Mouse (Mus musculus): ENCODE measurements around the gene Scn3a. TPM values are rescaled to one million over a fixed set of nuclear protein-coding genes. Genes with fewer than 3 reads are reported as not detected.

Gene Scn3a
- polyA plus RNA-seq, 1 experiment from 2014 or later, result 0.99 TPM

DNA sequence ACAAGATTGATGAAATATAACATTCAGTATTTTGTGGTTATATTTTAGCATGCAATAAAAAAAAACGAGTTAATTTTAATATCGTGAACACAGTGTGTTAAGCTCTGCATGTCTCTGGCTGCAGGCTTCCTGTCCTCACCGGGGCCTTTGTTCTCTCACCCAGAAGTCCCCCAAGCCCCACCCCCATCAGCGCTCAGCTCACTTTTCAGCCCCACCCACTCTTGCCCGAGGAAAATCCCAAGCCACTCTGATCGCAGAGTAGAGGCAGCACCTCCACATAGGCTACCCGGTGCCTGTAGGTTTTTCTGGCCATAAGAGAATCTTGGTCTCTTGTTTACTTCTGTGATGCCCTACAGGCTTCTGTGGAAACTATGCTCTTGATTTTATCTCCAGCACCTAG, 153.2 kb downstream of the Scn3a start:
- Histone ChIP-seq H3K9me3 (ENCODE audit: control insufficient read depth, low read length) (no peaks in the 10 kb centered on the region), H3K27ac (replicated peaks; ENCODE audit: low read depth, low read length) (no peak overlapping the region), H3K36me3 (ENCODE audit: control insufficient read depth, insufficient read depth, low read length) (no peaks in the 10 kb centered on the region), H3K4me3 (ENCODE audit: low read depth, low read length) (peak overlapping the region; percentile 27), H3K9ac (ENCODE audit: low read length) (no peak overlapping the region), H3K4me1 (ENCODE audit: control insufficient read depth, insufficient read depth, low read length) (peaks cover 5% of the 10 kb centered on the region), H3K4me2 (ENCODE audit: low read depth, severe bottlenecking) (peak overlapping the region; percentile 52; the same call in 1 of the 2 replicates), H3K27me3 (ENCODE audit: control insufficient read depth, insufficient read depth, low read length) (no peaks in the 10 kb centered on the region)
- DNase-seq (ENCODE audit: low spot score), result peak; percentile 81
- peak; percentile 89 for ATAC-seq (ENCODE audit: insufficient number of reproducible peaks, low FRiP score, low TSS enrichment, low read depth)
- WGBS, result 0% methylated on average over 7 of the region's 7 CpGs

DNA sequence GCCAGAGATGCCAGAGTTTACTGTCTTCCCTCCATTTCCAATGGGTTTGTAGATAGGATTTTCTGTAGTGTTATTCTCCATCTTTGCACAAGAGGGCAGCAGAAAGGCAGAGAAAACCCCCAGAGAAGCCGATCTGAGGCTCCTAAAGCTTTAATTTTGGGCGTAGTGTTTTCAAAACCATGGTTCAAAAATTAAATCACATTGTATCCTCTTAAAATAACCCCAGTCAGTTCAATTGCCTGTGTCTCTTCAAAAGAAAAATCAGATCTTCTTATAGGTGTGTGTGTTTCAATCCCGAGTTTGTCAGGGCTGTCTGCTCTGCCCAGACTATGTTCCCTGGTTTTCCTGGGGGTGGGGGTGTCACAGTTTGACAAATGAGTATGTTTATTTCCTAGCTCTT, 153.7 kb downstream of the Scn3a start:
- peak; percentile 39 for DNase-seq (ENCODE audit: low spot score)
- peak overlapping the region; percentile 52 for H3K4me2 ChIP-seq (ENCODE audit: low read depth, severe bottlenecking)
- 0% methylated on average over 3 of the region's 3 CpGs for WGBS
- ATAC-seq (ENCODE audit: insufficient number of reproducible peaks, low FRiP score, low TSS enrichment, low read depth), result peak; percentile 27; the same call in 1 of the 2 replicates
- H3K9ac ChIP-seq (ENCODE audit: low read length), result peak overlapping the region; percentile 56; the same call in 1 of the 2 replicates
- no peaks in the 10 kb centered on the region for H3K27me3 ChIP-seq (ENCODE audit: control insufficient read depth, insufficient read depth, low read length)
- H3K4me3 ChIP-seq (ENCODE audit: low read depth, low read length), result peak overlapping the region; percentile 27
- peaks cover 5% of the 10 kb centered on the region for H3K4me1 ChIP-seq (ENCODE audit: control insufficient read depth, insufficient read depth, low read length)
- H3K36me3 ChIP-seq (ENCODE audit: control insufficient read depth, insufficient read depth, low read length), result no peaks in the 10 kb centered on the region
- H3K27ac ChIP-seq (replicated peaks; ENCODE audit: low read depth, low read length), result no peak overlapping the region
- no peaks in the 10 kb centered on the region for H3K9me3 ChIP-seq (ENCODE audit: control insufficient read depth, low read length)

Other genes starting within 250 kb of the Scn3a start
- gene Slc38a11, start 203.6 kb downstream of the Scn3a start, polyA plus RNA-seq (2014; fragmentation: Nextera tagmentation; extraction: Ambion mirVana), result 0.37 and 0.85 TPM in 2 replicates
- 2.9 and 3.3 TPM in 2 replicates for gene Scn2a, start 53.1 kb upstream of the Scn3a start, polyA plus RNA-seq (2014; fragmentation: Nextera tagmentation; extraction: Ambion mirVana)